Mouse (Mus musculus) layer of hippocampus, adult 11-12 months (tissue): ENCODE data around the gene Mrpl44.
A peak's percentile ranks its signal among the peaks of the same experiment; 100 is the strongest.

Experiments
- DNase-seq: peaks from one replicate; pipeline ENCODE4 v3.0.0; 2022; ENCODE audit warnings: low spot score

The Mrpl44 gene

GRCm38 (mm10) chr1:79775927-79776458, at the start of gene Mrpl44, which contains the start of gene Wdfy1:
Mrpl44 (plus strand) TSS chr1:79776018.
Wdfy1 (minus strand) TSS chr1:79776143.
- DNase-seq: peak; percentile 98

DNA sequence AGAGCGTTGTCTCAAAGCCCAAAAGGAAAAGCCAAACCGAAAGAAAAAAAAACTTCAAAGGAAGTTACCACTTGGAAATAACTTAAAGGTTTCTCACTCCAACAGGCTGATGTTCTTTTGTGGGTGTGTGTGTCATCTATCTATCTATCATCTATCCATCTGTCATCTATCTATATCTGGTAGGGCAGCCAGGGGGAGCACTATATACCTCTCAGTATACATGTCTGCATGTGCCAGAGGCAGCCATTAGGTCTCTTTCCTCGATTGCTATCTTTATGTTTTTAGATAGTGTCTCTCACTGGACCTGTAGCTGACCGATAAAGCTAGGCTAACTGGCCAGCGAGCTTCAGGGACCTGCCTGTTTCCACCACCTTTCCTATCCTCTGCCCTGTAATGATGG, 41.0 kb upstream of the Mrpl44 start:
- DNase-seq: no peak

- DNase-seq: no peak
These were observed 39.4 kb upstream of the Mrpl44 start for GRCm38 (mm10) chr1:79736408-79736807.

DNA sequence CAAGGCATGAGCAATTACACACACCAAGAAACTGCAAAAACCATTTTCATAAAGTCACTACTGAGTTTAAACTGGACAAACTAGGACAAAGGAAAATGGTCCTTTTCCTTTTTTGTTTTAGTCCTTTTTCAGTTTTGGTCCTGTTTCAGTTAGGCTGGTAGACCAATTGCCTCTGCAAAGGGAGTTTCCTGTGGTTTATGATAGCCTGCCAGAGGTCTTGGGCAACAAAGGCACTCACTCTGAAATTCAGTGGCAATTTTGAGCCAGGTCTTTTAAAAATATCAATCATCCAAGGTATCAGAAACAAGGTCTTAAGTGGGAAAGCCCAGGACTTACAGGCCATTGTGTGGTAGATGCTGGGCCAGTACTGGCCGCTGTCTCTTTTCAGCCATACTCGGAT, 36.1 kb upstream of the Mrpl44 start:
- no peak for DNase-seq

DNA sequence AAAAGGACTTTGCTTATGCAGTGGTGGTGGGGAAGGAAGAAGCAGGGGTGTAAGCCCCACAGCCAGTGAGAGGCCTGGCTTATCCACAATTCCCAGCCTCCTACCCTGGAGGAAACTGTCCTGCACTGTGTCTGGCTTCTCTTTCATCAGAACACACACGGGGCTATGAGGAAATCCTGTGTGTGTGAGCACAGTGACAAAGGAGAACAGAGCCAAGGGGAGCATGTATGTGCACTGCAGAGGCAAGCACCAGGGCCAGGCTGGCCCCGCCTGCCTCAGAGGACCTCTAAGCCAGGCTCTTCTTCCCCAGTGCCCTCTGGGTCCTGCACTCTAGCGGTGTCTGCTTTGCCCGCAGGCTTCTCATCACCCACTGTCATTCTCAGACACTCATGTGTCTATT, 34.8 kb upstream of the Mrpl44 start:
- no peak for DNase-seq

- DNase-seq: no peak
These were observed 32.9 kb upstream of the Mrpl44 start for GRCm38 (mm10) chr1:79742949-79743348.

GRCm38 (mm10) chr1:79743385-79743784, 32.4 kb upstream of the Mrpl44 start:
- DNase-seq: no peak

GRCm38 (mm10) chr1:79746056-79746455, 29.8 kb upstream of the Mrpl44 start:
- DNase-seq: no peak

- DNase-seq: no peak
These were observed 24.6 kb upstream of the Mrpl44 start for GRCm38 (mm10) chr1:79751186-79751585.

- DNase-seq: no peak
These were observed 23.7 kb upstream of the Mrpl44 start for GRCm38 (mm10) chr1:79752015-79752695.

GRCm38 (mm10) chr1:79752714-79753340, 23.0 kb upstream of the Mrpl44 start:
- DNase-seq: no peak

DNA sequence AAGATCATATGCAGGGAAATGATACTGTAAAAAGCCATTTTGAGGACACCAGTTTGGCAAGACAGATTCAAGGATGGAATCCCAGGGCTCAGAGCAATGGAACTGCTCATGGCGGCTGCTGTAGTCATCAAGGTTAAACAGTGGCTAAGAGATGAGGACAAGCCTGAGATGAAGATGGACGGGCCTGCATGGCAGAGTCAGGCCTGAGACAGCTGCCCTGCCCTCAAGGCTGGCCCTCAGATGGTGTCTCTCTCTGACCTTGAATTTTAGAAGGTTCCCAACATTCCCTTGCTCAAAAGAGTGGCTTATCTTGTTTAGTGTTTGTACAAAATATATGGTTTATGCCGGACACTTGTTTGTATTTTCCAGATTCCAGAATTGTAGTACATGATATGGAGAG, 22.4 kb upstream of the Mrpl44 start:
- no peak for DNase-seq

- no peak for DNase-seq
These were observed 20.9 kb upstream of the Mrpl44 start for GRCm38 (mm10) chr1:79754936-79755335.

- no peak for DNase-seq
These were observed 20.4 kb upstream of the Mrpl44 start for GRCm38 (mm10) chr1:79755376-79755775.

- DNase-seq: no peak
These were observed 19.4 kb upstream of the Mrpl44 start for GRCm38 (mm10) chr1:79756417-79756816.

DNA sequence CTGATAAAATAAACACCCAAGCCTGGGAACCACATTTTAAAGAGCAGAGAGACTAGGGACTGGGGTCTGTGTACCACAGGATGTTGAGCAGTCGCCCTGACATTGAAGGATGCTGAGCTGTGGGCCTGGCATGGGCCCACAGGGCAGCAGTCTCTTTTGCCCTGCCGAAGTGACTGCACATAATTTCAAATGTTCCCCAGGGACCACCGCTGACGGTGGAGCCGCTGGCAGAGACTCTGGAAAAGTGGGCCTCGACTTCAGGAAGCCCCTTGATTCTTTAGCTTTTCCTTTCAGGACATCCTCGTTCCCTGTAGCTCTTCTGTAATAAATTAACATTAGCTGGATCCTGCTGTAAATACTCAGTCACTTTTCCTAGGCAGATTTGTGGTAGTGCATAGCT, 18.7 kb upstream of the Mrpl44 start:
- DNase-seq: no peak

DNA sequence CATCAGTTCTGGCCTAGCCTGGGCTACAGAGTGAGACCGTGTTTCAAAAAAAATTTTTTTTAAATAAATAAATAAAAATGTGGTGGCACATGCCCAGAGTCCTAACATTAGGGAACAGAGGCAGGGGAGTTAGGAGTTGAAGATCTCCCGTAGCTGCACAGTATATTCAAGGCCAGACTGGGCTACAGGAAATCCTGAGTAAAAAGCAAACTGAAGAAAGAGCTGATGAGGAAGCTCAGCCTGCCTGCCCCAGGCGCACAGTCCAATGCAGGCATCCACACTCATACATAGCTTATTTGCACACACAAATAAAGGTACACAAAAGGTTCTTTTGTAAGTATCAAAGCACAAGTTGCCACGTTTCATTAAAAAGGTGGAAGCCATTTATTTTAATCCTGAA, 18.2 kb upstream of the Mrpl44 start:
- DNase-seq: no peak

- no peak for DNase-seq
These were observed 16.8 kb upstream of the Mrpl44 start for GRCm38 (mm10) chr1:79759006-79759405.

DNA sequence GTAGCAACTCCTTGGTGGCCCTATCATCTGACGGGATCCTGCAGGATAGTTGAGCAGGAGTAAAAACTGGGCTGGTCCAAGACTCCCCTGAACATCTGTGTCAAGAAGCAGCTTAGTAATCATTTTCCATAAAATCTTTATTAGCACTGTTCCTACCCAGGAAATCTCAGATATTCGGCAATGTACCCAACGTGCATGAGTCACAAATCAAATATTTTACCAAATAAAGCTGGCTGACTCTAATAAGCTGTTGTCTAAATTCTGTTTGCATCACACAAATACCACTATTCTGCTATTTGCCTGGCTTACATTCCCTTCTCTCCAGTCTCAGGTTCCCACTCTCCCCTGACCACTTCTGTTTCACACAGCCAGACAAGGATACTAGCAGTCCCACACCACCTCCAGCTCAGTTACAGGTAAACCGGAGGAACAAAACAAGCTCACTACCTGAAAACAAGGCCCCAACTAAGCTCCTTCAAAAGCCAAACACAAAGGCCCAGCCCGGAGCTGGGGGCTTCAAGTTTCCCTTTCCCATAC, 16.3 kb upstream of the Mrpl44 start:
- DNase-seq: no peak

GRCm38 (mm10) chr1:79760656-79761055, 15.2 kb upstream of the Mrpl44 start:
- no peak for DNase-seq

- DNase-seq: peak; percentile 82
These were observed 14.5 kb upstream of the Mrpl44 start for GRCm38 (mm10) chr1:79761106-79761916.

DNA sequence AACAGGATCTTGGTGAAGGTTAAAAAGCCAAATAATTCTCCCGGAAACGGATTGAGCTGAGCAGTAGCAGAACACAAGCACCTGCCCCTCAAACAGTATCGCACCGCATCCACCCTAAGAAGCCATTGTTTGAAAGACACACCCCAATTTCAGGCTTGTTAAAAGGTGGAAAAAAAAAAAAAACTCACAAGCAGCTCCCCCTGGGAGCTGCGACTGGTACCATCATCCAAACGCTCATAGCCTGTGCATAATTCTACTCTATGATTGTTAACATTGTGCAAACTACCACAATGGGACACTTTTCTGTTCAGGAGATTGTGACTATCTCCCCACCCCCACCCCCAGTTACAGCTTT, 13.9 kb upstream of the Mrpl44 start:
- DNase-seq: no peak
